Mouse (Mus musculus) frontal cortex, postnatal 36 days (tissue): ENCODE results near the gene Rpl36-ps4.
A peak's percentile ranks its signal among the peaks of the same experiment; 100 is the strongest.
"Not testable (repeated sequence)": the region's sequence is repeated elsewhere in the genome, so short reads cannot be mapped to it uniquely, and the experiment has no call there.

Experiments
- DNase-seq, 2 experiments: peaks; one replicate each; pipeline ENCODE4 v3.0.0; 2022; ENCODE audit warnings: low spot score in 2 of 2

Rpl36-ps4 gene

DNA sequence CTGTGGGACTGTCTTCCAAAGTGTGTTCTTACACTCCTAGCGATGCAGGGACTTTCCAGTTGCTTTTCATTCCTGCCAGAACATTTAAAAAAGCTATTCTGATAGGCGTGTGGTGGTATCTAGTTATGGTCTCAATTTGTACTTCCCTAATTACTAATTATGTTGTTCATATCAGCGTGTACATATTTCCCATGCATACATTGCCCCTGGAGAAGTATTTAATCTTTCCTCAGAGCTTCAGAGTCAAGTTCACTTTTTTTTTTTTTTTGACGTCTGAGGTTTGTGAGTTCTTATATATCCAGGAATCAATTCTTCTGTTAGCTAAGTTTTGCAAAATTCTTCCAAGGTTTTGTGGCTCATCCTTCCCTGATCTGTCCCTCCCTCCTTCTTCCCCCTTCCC is 15.4 kb downstream of the Rpl36-ps4 start:
- DNase-seq, result no peak

DNA sequence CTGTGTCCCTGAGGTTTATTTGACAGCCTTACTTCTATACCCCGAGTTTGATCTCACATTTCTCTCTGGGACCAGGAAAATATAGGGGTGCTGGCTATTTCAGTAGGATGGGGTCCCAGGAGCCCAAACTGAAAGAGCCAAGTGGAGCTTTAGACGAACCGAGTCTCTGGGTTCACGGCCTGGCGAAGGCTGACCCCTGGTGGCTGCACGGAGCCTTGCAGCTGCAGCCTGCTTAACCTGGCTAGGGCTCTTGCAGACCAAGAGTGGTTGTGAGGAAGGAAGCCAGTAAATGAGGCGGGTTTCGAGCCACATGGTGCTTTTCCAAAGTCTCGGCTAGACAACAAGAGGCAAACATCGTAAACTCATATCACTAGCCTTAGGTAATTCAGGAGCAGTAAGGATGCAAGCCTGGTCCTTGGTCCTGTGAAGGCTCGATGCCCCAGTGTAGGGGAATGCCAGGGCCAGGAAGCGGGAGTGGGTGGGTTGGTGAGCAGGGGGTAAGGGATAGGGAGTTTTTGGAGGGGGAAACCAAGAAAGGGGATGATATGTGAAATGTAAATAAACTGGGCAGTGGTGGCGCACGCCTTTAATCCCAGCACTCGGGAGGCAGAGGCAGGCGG is 28.3 kb downstream of the Rpl36-ps4 start:
- DNase-seq, result peak; percentile 83 to 88

- DNase-seq, result not testable (repeated sequence)
These were observed 33.9 kb downstream of the Rpl36-ps4 start for GRCm38 (mm10) chr17:87954618-87955124.

DNA sequence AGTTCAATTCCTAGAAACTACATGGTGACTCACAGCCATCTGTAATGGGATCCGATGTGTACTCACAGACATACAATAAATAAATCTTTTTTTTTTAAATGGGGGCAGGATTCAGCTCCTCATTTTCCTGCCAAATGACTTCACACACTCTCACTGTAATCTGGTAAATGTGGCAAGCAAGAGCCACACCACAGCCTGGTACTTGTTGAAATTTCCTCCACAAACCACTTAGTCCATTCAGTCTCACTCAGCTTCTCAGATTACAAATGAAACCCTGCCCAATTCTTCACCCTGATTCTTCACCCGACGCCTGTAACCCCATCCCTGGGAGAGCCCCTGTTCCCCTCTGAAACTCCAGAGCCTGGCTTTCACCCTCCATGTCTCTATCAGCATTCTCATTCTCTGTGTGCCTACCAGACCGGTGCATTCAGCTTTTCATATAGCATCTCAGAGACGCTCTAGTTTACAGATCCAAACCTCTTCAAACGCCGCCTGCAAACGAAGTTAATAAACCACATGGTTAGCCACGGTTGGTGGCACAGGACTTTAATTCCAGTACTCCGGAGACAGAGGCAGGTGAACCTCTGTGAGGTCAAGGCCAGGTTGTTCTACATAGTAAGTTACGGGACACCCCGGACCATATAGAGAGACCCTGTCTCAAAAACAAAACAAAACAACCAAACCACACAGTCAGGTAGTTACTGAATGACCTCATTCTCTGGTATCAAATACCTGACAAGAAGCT is 36.5 kb downstream of the Rpl36-ps4 start:
- no peak for DNase-seq

DNA sequence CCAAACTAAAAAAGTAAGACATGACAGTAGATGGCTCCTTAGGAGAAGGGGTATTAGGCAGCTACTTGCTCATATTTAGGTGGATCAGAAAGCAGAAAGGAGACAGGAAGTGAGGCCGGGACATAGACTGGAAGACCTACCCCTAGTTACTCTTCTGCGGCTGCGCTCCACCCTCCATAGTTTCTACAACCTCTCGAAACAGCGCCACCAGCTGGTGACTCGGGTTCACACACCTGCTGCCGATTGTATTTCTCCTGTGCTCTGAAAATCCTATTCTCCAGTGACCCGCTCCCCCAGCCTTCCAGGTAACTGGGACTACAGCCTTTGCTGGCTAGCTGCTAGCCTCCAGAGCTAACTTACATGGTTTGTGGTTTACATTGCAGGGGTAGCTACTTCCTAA is 37.5 kb downstream of the Rpl36-ps4 start:
- no peak for DNase-seq

DNA sequence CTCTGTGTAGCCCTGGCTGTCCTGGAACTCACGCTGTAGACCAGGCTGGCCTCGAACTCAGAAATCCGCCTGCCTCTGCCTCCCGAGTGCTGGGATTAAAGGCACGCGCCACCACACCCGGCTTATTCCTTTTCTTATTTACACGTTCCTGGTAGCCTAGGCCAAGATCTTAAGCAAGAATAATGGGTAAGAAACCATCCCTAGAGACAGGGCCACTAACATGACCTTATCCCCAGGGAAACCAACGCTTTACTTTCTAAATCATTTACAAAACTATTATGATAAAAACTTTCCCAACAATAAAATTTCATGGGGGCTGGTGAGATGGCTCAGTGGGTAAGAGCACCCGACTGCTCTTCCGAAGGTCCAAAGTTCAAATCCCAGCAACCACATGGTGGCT is 38.6 kb downstream of the Rpl36-ps4 start:
- DNase-seq, result not testable (repeated sequence)

DNA sequence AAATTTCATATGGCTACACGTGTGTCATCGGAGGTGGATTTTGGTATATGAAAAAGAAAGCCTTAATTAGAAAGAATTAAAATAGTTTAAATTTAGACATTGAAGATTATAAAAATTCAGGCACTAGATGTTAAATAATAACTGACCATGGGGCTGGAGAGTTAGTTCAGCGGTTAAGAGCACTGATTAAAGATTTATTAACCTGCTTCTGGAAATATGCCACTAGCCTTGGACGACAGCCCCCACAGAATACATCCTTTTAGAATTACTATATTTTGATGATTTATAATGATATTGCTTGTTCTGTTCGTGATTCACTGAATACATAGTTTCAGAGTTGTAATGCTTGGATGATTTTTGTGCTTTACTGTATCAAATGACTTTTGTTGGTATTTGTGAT is 39.2 kb downstream of the Rpl36-ps4 start:
- DNase-seq, result not testable (repeated sequence)

DNA sequence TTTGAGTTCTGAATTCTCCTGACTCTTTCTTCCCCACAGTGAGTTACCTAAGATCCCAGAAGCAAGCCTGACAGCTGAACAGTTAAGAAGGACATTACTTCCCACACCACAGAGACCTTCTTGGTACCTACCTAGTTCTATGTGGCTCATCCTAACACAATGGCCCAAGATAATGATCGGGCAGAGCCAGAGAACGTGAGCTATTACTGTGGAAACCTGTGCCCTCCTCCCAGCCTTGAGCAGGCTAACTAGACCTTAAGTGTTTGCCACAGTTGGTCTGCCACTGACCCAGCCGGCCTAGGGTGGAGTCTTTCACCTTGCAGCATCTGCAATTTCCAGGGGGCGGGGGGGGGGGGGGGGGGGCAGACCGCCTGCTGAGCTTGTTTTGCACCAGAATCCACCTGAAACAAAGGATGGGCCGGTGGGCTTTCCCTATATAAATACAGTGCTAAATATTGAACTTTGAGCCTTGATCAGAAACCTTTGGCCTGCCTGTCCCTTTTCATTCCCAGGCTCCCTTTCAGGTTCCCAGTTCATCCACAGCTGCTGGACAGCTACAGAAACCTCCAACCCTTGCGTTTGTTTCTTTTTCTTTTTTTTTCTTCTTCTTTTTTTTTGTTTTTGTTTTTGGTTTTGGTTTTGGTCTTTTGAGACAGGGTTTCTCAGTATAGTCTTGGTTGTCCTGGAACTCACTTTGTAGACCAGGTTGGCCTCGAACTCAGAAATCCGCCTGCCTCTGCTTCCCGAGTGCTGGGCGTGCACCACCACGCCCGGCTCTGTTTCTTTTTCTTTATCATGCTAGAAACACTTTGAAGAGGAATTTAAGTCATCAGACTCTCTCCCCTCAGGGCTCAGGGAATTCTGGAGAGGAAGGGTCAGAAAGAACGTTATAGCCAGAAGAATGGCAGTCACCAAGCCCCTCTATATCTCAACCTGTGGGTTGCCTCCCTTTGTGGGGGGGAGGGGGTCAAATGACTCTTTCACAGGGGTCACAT is 42.6 kb downstream of the Rpl36-ps4 start:
- no peak for DNase-seq

GRCm38 (mm10) chr17:87968483-87968926 is 47.7 kb downstream of the Rpl36-ps4 start:
- DNase-seq, result not testable (repeated sequence)
